Mouse (Mus musculus) spleen, adult 2 months (tissue): ENCODE data around the gene Gm37240.

Experiments used
- CTCF ChIP-seq: fragments of 200-500 bp; IDR thresholded peaks from 2 replicates; pipeline ENCODE4 v1.5.1; 2011; ENCODE audit warnings: mild to moderate bottlenecking, inconsistent platforms; ENCODE audit not compliant: insufficient read depth, insufficient read length, insufficient replicate concordance; ENCODE audit errors: extremely low read depth
- POLR2A ChIP-seq: fragments of 200-500 bp; IDR thresholded peaks from 2 replicates; pipeline ENCODE4 v1.6.1; 2011; ENCODE audit warnings: low read depth, low read length, inconsistent platforms

- TF ChIP-seq POLR2A (no peak), CTCF (no peak)
Measured at GRCm38 (mm10) chr3:85478731-85479130, 408.6 kb downstream of the Gm37240 start.
